Mouse (Mus musculus) pancreas, adult 10 weeks (tissue): ENCODE data around the gene Nudt12. TPM values are rescaled to one million over a fixed set of nuclear protein-coding genes. Genes with fewer than 3 reads are reported as not detected.

Experiments used
- polyA plus RNA-seq: library from polyadenylated mRNA; stranded (reverse); fragments of 350-450 nt; fragmentation: Illumina TruSeq; extraction: RNeasy Lipid Tissue Mini Kit (QIAGEN cat#74804); gene quantifications from one replicate; pipeline ENCODE4 v1.2.3, GENCODE M21; 2015; ENCODE audit warnings: low read depth, low replicate concordance; ENCODE audit not compliant: insufficient read depth

Gene Nudt12
- 1.8 TPM for polyA plus RNA-seq

DNA sequence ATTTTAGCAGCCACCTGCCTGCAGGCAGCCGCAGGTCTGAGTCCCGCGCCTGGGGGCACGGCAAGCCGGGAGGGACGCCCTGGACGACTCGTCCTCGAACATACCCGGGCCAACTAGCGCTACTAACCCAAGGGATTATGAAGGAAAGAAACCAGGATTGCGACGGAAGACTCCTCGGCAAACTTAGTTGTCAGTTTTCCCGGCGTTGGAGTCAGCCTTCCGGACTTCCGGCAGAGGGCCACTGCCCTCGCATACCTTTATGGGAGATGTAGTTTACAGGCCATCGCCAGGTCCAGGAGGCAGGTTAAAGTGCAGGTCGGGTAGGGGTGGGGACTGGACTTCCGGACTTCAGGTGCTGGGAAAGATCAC, at the start of gene Nudt12:
Gene Nudt12, minus strand, starts transcription at position 282 of the 369 bp plus-strand sequence.

DNA sequence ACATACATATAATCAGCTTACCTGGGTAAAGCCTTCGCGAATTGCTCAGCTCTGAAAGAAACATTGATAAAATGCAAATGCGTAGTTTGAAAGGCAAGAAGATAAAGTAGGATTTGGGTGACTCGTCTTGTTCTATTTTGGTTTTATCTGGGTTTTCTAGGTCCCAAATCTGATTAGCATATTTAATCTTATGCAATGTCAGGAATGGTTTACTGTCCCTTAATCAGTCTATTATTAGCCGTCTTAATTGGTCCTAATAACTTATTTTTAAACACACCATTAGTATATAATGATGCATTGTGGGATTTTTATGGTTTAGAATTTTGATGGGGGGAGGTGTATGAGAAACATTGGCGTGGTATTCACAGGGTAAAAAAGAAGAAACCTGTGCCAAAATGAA, 21.9 kb downstream of the Nudt12 start, which contains the start of gene Pdzph1:
Gene Pdzph1, minus strand, starts transcription at position 101 of the 400 bp plus-strand sequence.

Other genes with a start within 250 kb of the Nudt12 start
- gene Pdzph1, start 22.0 kb downstream of the Nudt12 start, polyA plus RNA-seq: not detected